Mouse (Mus musculus): ENCODE measurements around the gene Lap3.

Gene Lap3

GRCm38 (mm10) chr5:45493191-45494092, at the start of gene Lap3:
TSS of gene Lap3 (plus strand) at chr5:45493374.
- peak; percentile 98 for DNase-seq (ENCODE audit: extremely low spot score, low spot score)

- no peak for DNase-seq (ENCODE audit: extremely low spot score, low spot score)
Measured at GRCm38 (mm10) chr5:45444130-45444832, 48.9 kb upstream of the Lap3 start.

DNA sequence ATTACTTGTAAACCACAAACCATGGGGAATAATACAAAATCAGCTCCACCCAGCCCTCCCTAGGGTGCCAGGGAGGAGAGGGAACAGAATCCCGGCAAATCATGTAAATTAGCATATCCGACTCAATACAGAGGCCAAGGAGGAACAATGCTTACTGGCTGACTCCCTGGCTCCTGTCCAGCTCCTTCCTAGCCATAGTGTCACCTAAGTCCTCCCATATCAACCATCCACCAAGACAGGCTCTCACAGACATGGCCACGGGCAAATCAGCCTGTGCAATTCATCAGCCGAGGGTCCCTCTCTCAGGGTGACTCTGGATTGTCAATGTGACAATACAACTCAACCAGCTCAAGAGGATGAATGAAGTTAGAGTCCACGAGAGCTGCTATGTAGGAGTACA, 44.5 kb upstream of the Lap3 start:
- DNase-seq (ENCODE audit: extremely low spot score, low spot score): no peak

GRCm38 (mm10) chr5:45449206-45449605, 44.0 kb upstream of the Lap3 start:
- peak; percentile 17 for DNase-seq (ENCODE audit: extremely low spot score, low spot score)

- peak; percentile 98 for DNase-seq (ENCODE audit: extremely low spot score, low spot score)
Measured at GRCm38 (mm10) chr5:45449831-45450716, 43.1 kb upstream of the Lap3 start, which contains the start of gene Qdpr. TSS of gene Qdpr (minus strand) at chr5:45450236.

DNA sequence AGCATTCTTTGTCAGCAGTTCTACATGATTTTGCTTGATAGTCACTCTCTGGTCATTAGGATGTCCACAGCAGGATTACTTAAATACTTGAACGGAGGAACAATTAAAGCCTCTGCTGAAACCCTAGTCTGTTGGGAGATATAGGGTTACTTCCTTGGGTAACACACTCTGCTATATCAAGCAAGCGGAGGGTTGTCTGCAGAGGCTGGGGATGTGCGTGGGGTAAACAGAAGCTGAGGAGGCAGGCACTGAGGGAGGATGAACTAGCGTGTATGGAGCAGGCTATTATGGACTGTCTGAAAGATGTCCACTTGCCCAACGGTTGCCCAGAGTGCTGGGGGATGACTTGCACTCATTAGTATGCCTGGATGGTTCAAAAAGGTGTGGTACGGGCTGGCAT, 39.7 kb upstream of the Lap3 start, which contains the start of gene Clrn2:
Clrn2 (plus strand) TSS at position 301 of the 400 bp plus-strand sequence.
- no peak for DNase-seq (ENCODE audit: extremely low spot score, low spot score)

DNA sequence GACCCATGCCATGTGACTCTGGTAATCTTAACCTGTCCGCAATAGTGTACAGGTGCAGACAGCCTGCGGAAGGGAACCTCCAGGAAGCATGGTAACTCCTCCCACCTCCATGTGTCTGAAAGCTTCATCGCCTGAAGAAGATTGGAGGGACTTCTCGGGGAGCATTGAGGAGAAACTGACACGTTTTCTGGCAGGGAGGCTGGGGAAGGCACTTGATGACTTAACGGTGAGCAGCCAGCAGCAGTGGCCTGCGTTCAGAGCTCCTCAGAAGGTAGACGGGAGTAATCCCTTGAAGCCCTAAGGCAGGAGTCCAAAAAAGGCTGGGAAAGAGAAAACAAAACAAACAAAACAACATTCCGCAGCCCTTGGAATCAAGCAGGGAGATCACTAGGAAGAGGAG, 38.7 kb upstream of the Lap3 start:
- no peak for DNase-seq (ENCODE audit: extremely low spot score, low spot score)

DNA sequence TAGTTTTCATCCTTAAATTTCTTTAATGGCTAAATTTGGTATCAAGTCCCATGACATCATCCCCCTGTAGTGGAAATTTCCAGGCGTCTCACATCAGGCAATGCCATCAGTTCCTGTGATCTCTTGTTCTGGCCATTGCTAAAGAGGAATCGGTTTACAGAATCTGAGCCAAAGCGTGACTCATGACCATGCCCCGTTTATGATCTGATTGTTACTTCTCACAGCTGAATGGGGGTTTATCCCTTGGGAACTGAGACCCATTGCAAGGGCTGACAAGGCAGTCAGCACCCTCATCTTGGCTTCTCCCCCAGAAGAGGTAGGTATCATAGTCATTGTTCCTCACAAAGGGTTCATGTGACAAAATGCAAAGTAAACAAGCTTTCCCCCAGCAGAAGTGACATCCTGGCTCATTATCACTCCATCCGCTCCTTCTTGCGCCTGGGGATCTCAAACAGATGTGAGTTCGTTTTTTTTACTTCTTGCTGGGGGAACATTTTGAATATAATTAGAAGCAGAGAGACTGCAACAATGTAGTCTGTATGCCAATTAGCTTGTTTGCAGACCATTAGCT, 20.2 kb upstream of the Lap3 start:
- no peak for DNase-seq (ENCODE audit: extremely low spot score, low spot score)

GRCm38 (mm10) chr5:45473521-45473920, 19.7 kb upstream of the Lap3 start:
- no peak for DNase-seq (ENCODE audit: extremely low spot score, low spot score)

DNA sequence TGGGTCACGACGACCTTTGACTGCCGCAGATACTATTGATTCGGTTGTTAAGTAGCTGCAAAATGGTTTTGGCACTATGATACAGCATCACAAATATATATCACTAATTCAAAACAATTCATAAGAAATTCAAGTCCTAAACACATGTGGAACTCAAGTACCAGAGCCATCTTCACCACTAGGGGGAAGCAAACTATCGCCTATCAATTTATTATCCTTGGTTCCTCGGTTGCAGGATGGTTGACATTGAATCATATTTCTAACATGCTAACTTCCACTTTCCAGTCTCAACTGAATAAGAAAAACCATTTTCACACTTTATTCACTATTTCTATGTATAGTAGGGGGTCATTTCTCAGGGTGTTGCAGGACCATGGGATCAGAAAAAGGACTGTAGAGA, 19.0 kb upstream of the Lap3 start:
- no peak for DNase-seq (ENCODE audit: extremely low spot score, low spot score)

DNA sequence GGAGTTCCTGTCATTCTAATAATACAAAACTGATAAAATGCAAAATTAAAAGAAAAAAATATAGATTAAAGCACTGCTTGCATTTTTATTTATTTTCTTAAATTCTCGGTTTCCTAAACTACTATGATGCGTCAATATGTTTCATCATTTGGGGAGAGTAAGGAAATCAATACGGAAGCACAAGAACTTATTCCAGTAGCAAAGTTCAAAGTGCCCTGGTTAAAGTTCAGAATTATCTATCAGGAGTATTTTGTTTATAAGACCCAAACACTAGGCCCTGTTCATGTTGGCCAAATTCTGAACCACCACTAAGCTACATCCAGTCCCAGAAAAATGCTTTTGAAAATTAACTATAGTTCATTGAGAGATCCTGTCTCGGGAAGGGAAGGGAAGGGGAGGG, 18.4 kb upstream of the Lap3 start:
- no peak for DNase-seq (ENCODE audit: extremely low spot score, low spot score)

DNA sequence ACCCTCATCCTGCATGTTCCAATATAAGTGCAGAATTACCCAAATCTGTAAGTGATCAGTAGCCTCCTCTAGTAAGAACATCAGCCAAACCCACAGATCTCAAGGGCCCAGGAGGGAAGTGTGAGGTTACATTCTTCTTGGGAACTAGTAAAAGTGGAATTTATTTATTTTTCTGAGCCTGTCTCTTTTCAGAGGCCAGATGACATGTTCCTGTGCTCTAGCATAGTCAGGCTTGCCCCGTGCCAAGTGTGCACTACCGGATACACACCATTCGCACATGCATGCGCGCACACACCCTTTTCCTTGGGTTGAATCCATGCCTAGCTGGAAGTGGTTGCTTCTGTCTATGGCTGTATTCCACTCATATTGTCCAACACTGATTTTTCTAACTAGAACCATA, 17.4 kb upstream of the Lap3 start:
- DNase-seq (ENCODE audit: extremely low spot score, low spot score): no peak

- DNase-seq (ENCODE audit: extremely low spot score, low spot score): no peak
Measured at GRCm38 (mm10) chr5:45476288-45476687, 16.9 kb upstream of the Lap3 start.

DNA sequence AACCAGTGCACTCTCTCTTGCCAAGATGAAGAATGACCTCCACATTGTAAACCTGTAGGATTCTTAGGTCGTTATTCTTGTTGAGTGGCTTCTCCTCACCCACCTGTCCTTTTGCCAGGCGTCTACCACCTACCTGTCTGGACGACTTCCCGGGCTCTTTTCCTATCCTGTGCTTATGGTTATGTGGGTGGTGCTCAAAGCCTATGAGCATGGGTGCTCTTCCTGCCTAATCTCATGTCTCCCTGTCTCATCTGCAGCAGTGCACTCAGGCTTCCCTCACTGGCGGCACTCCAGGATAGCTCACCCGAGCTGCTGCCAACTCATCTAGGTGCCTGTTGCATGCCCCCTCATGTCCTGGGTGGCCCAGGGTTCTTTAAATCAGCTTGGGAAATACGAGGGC, 15.6 kb upstream of the Lap3 start:
- no peak for DNase-seq (ENCODE audit: extremely low spot score, low spot score)

GRCm38 (mm10) chr5:45480066-45480465, 13.1 kb upstream of the Lap3 start:
- DNase-seq (ENCODE audit: extremely low spot score, low spot score): no peak

DNA sequence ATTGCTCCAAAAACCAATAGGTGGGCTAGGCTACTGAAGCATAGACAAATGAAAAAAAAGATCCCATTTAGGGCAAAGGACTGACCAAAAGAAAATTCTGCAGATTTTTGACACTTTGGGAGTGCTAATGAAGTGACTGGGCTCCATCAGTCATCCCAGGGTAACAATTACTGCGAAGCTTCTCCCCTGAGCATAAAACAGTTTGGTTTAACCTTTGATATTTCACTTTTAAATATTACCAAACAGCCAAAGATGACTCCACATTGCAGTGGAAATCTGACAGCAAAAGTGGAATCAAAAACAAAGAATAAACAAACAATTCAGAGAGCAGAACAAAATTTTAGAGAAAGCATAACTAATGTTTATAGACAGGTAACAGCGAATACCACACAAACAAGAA, 12.0 kb upstream of the Lap3 start:
- DNase-seq (ENCODE audit: extremely low spot score, low spot score): no peak

- no peak for DNase-seq (ENCODE audit: extremely low spot score, low spot score)
Measured at GRCm38 (mm10) chr5:45482607-45483006, 10.6 kb upstream of the Lap3 start.

GRCm38 (mm10) chr5:45483654-45484053, 9.5 kb upstream of the Lap3 start:
- no peak for DNase-seq (ENCODE audit: extremely low spot score, low spot score)

DNA sequence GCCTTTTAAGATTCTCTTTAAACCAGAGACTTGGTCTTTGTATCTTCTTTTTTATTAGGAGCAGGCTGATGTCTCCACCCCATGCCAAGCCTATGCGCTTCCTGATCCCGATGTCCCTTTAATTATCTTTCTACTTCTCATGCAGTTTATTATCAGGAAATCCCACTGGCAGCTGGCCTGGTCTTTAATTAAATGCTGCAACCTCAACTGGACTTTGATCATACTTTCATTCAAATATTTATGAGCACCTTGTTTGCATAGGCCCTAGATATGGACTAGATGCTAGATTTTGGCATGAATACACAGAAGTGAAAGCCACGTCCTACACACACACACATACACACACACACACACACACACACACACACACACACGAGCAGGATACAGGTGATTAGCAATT, 1.4 kb upstream of the Lap3 start:
- DNase-seq (ENCODE audit: extremely low spot score, low spot score): no peak

- DNase-seq (ENCODE audit: extremely low spot score, low spot score): no peak
Measured at GRCm38 (mm10) chr5:45494093-45494755, 1.1 kb downstream of the Lap3 start.

Measured in neural tube, embryonic 10.5 days (tissue).